Mouse (Mus musculus): ENCODE results near the gene Gm5728. TPM values are rescaled to one million over a fixed set of nuclear protein-coding genes. Genes with fewer than 3 reads are reported as not detected.
"Not testable (repeated sequence)": the region's sequence is repeated elsewhere in the genome, so short reads cannot be mapped to it uniquely, and the experiment has no call there.

Gm5728 gene
- not detected in 2 replicates for polyA plus RNA-seq (2016; fragmentation: Nextera tagmentation; extraction: Ambion mirVana)

- not testable (repeated sequence) for H3K9me3 ChIP-seq (replicated peaks); H3K27me3 ChIP-seq (replicated peaks); H3K4me3 ChIP-seq; H3K27ac ChIP-seq; ATAC-seq; H3K36me3 ChIP-seq; H3K4me2 ChIP-seq; H3K9ac ChIP-seq; H3K4me1 ChIP-seq
- no CpG with 5 or more reads among the region's 1 CpGs for WGBS (ENCODE audit: insufficient replicate concordance)
These were observed at the start of gene Gm5728 for GRCm38 (mm10) chr7:20375310-20375709. Gene Gm5728, minus strand, starts transcription at chr7:20375410.

DNA sequence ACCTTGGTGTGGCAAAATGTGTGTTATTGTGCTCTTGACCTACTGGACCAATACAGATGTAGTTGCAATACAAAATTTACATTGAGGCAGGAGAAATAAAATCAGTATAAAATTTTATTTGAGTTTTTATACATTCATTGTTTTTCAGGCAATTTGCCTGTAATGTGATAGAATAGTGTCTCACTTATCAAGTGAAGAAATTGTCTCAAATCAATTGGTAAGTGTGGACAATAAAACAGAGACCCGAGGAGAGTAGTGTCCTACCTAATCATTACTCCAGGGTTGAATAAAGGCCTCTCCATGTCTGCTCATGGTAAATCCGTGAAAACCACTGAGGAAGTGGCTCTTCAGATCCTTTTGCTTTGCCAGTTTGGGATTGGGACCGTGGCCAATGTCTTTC is 42.4 kb upstream of the Gm5728 start, which contains the start of gene Vmn1r100:
TSS of gene Vmn1r100 (plus strand) at position 301 of the 400 bp plus-strand sequence.
- H3K9me3 ChIP-seq (replicated peaks); H3K36me3 ChIP-seq; H3K27ac ChIP-seq; H3K27me3 ChIP-seq (replicated peaks); H3K4me3 ChIP-seq; H3K4me2 ChIP-seq; H3K4me1 ChIP-seq; ATAC-seq; H3K9ac ChIP-seq: not testable (repeated sequence)
- WGBS (ENCODE audit: insufficient replicate concordance), result no CpG with 5 or more reads among the region's 3 CpGs

GRCm38 (mm10) chr7:20333965-20334364 is 41.2 kb downstream of the Gm5728 start, which contains the start of gene Gm4133:
Gene Gm4133, minus strand, starts transcription at chr7:20334065.
- not testable (repeated sequence) for H3K4me1 ChIP-seq; H3K9ac ChIP-seq; ATAC-seq; H3K27ac ChIP-seq; H3K27me3 ChIP-seq (replicated peaks); H3K4me3 ChIP-seq; H3K36me3 ChIP-seq; H3K4me2 ChIP-seq; H3K9me3 ChIP-seq (replicated peaks)
- no CpG with 5 or more reads among the region's 2 CpGs for WGBS (ENCODE audit: insufficient replicate concordance)

Other genes with a start within 250 kb of the Gm5728 start
- gene Vmn1r93, start 236.3 kb downstream of the Gm5728 start, polyA plus RNA-seq (2016; fragmentation: Nextera tagmentation; extraction: Ambion mirVana), result not detected in 2 replicates
- gene Vmn1r94, start 207.0 kb downstream of the Gm5728 start, polyA plus RNA-seq (2016; fragmentation: Nextera tagmentation; extraction: Ambion mirVana), result not detected in 2 replicates
- gene Vmn1r95, start 181.7 kb downstream of the Gm5728 start, polyA plus RNA-seq (2016; fragmentation: Nextera tagmentation; extraction: Ambion mirVana), result not detected in 2 replicates
- not detected in 2 replicates for gene Gm6164, start 169.8 kb downstream of the Gm5728 start, polyA plus RNA-seq (2016; fragmentation: Nextera tagmentation; extraction: Ambion mirVana)
- not detected in 2 replicates for gene Gm4498, start 141.6 kb downstream of the Gm5728 start, polyA plus RNA-seq (2016; fragmentation: Nextera tagmentation; extraction: Ambion mirVana)
- not detected in 2 replicates for gene Gm5890, start 112.6 kb downstream of the Gm5728 start, polyA plus RNA-seq (2016; fragmentation: Nextera tagmentation; extraction: Ambion mirVana)
- not detected in 2 replicates for gene Gm4133, start 41.3 kb downstream of the Gm5728 start, polyA plus RNA-seq (2016; fragmentation: Nextera tagmentation; extraction: Ambion mirVana)
- not detected in 2 replicates for gene Vmn1r100, start 42.5 kb upstream of the Gm5728 start, polyA plus RNA-seq (2016; fragmentation: Nextera tagmentation; extraction: Ambion mirVana)
- not detected in 2 replicates for gene Vmn1r101, start 67.2 kb upstream of the Gm5728 start, polyA plus RNA-seq (2016; fragmentation: Nextera tagmentation; extraction: Ambion mirVana)
- gene Gm10670, start 99.5 kb upstream of the Gm5728 start, polyA plus RNA-seq (2016; fragmentation: Nextera tagmentation; extraction: Ambion mirVana), result not detected in 2 replicates
- not detected in 2 replicates for gene Vmn1r103, start 135.1 kb upstream of the Gm5728 start, polyA plus RNA-seq (2016; fragmentation: Nextera tagmentation; extraction: Ambion mirVana)
- gene Vmn1r104, start 158.4 kb upstream of the Gm5728 start, polyA plus RNA-seq (2016; fragmentation: Nextera tagmentation; extraction: Ambion mirVana), result not detected in 2 replicates
- not detected in 2 replicates for gene Gm5726, start 170.3 kb upstream of the Gm5728 start, polyA plus RNA-seq (2016; fragmentation: Nextera tagmentation; extraction: Ambion mirVana)
- not detected in 2 replicates for gene Gm4141, start 200.8 kb upstream of the Gm5728 start, polyA plus RNA-seq (2016; fragmentation: Nextera tagmentation; extraction: Ambion mirVana)
- gene Gm4513, start 223.6 kb upstream of the Gm5728 start, polyA plus RNA-seq (2016; fragmentation: Nextera tagmentation; extraction: Ambion mirVana), result not detected in 2 replicates

Measured in liver, embryonic 12.5 days (tissue).